Mouse (Mus musculus) stomach, postnatal 0 days (tissue): ENCODE results near the gene Ankzf1. TPM values are rescaled to one million over a fixed set of nuclear protein-coding genes. Genes with fewer than 3 reads are reported as not detected.

Source experiments
- ATAC-seq: fragments of 200-750 bp; cut with Nextera tagmentation; 2 replicates; pipeline ENCODE4 v1.8.0; 2017; ENCODE audit not compliant: low FRiP score, low TSS enrichment
- DNase-seq: peaks from one replicate; pipeline ENCODE4 v3.0.0-alpha.2; 2016; ENCODE audit warnings: low spot score
- H3K27ac ChIP-seq: fragments of 300-500 bp; sonication (generic); replicated peaks from 2 replicates; pipeline ENCODE4 v1.5.1; 2014; ENCODE audit warnings: mild to moderate bottlenecking, control low read depth
- H3K27me3 ChIP-seq: fragments of 300-500 bp; sonication (generic); 2 replicates; pipeline ENCODE4 v1.6.1; 2014; ENCODE audit warnings: low read length; ENCODE audit not compliant: control insufficient read depth, insufficient read depth
- H3K36me3 ChIP-seq: fragments of 300-500 bp; sonication (generic); 2 replicates; pipeline ENCODE4 v1.6.1; 2014; ENCODE audit warnings: low read length, mixed read lengths; ENCODE audit not compliant: control insufficient read depth, insufficient read depth
- H3K4me1 ChIP-seq: fragments of 300-500 bp; sonication (generic); replicated peaks from 2 replicates; pipeline ENCODE4 v1.6.1; 2014; ENCODE audit warnings: antibody characterized with exemption; ENCODE audit not compliant: control insufficient read depth, insufficient read depth
- H3K4me2 ChIP-seq: fragments of 300-500 bp; sonication (generic); replicated peaks from 2 replicates; pipeline ENCODE4 v1.6.1; 2014; ENCODE audit warnings: low read depth, mild to moderate bottlenecking, control low read depth, moderate library complexity
- H3K4me3 ChIP-seq: fragments of 300-500 bp; sonication (generic); 2 replicates; pipeline ENCODE4 v1.5.1; 2014; ENCODE audit warnings: low read depth, low read length, control low read depth
- H3K9ac ChIP-seq: fragments of 300-500 bp; sonication (generic); 2 replicates; pipeline ENCODE4 v1.6.1; 2014; ENCODE audit warnings: mild to moderate bottlenecking, low read length, control low read depth, mixed read lengths
- H3K9me3 ChIP-seq: fragments of 300-500 bp; sonication (generic); 2 replicates; pipeline ENCODE4 v1.6.1; 2016; ENCODE audit warnings: low read length; ENCODE audit not compliant: control insufficient read depth
- CTCF ChIP-seq: IDR thresholded peaks from 2 replicates; pipeline ENCODE4 v1.5.1; 2016; ENCODE audit warnings: antibody characterized with exemption, low read depth, mild to moderate bottlenecking, moderate library complexity
- EP300 ChIP-seq: optimal IDR thresholded peaks from 2 replicates; pipeline ENCODE3; 2016; ENCODE audit warnings: antibody characterized with exemption
- WGBS: fragments of 180-500 bp; shearing (Covaris S2); extraction: QIAGEN DNeasy Blood & Tissue Kit; methylation state at CpG from one replicate; pipeline ENCODE4 v1.1.7; 2014; 5-methylcytosine and 5-hydroxymethylcytosine counted together
- polyA plus RNA-seq: library from polyadenylated mRNA; unstranded; fragments of >200 nt; fragmentation: Nextera tagmentation; extraction: Ambion mirVana; gene quantifications from 2 replicates; pipeline ENCODE4 v1.2.1, GENCODE M21; 2015

Gene Ankzf1
- polyA plus RNA-seq, 1 experiment from 2014 or later: 12.9 TPM

- DNase-seq: no peak
- no peak overlapping the region for H3K9ac ChIP-seq
- no peak overlapping the region for H3K27ac ChIP-seq
- 72% methylated on average over 4 of the region's 4 CpGs for WGBS
- no peak for ATAC-seq
- H3K4me2 ChIP-seq: no peak overlapping the region
- no peak overlapping the region for H3K4me3 ChIP-seq
- H3K36me3 ChIP-seq: peaks cover 21% of the 10 kb centered on the region
- peaks cover 7% of the 10 kb centered on the region; the same call in 1 of the 2 replicates for H3K4me1 ChIP-seq
- H3K9me3 ChIP-seq: no peaks in the 10 kb centered on the region
- H3K27me3 ChIP-seq: no peaks in the 10 kb centered on the region
- TF ChIP-seq CTCF (peak; percentile 47), EP300 (no peak)
These were observed 9.8 kb upstream of the Ankzf1 start for GRCm38 (mm10) chr1:75182160-75182559.

- H3K36me3 ChIP-seq: peaks cover 28% of the 10 kb centered on the region
- 91% methylated on average over 11 of the region's 11 CpGs for WGBS
- TF ChIP-seq CTCF (no peak), EP300 (no peak)
- DNase-seq (no peak), ATAC-seq (no peak)
- H3K27me3 ChIP-seq: no peaks in the 10 kb centered on the region
- no peak overlapping the region for H3K27ac ChIP-seq
- H3K4me3 ChIP-seq: no peak overlapping the region
- no peak overlapping the region for H3K9ac ChIP-seq
- 0 out of 2 replicates have a peak, but pooled peaks cover 2% of the 10 kb centered on the region for H3K4me1 ChIP-seq
- no peaks in the 10 kb centered on the region for H3K9me3 ChIP-seq
- H3K4me2 ChIP-seq: no peak overlapping the region
These were observed 6.5 kb upstream of the Ankzf1 start for GRCm38 (mm10) chr1:75185495-75185894.

GRCm38 (mm10) chr1:75187126-75187525 lies 4.8 kb upstream of the Ankzf1 start:
- no peak for DNase-seq

GRCm38 (mm10) chr1:75187914-75188483 lies 4.0 kb upstream of the Ankzf1 start:
- 82% methylated on average over 2 of the region's 2 CpGs for WGBS
- Histone ChIP-seq H3K27ac (no peak overlapping the region), H3K36me3 (peaks cover 22% of the 10 kb centered on the region), H3K9me3 (no peaks in the 10 kb centered on the region), H3K27me3 (no peaks in the 10 kb centered on the region), H3K4me2 (no peak overlapping the region), H3K4me1 (peaks cover 3% of the 10 kb centered on the region; the same call in 1 of the 2 replicates), H3K4me3 (no peak overlapping the region), H3K9ac (no peak overlapping the region)
- no peak for DNase-seq
- no peak for ATAC-seq
- TF ChIP-seq CTCF (no peak), EP300 (no peak)

More at GRCm38 (mm10) chr1:75187126-75187525, 4.8 kb upstream of the Ankzf1 start:
- no peak overlapping the region for H3K4me2 ChIP-seq
- H3K9me3 ChIP-seq: no peaks in the 10 kb centered on the region
- H3K27me3 ChIP-seq: no peaks in the 10 kb centered on the region
- H3K36me3 ChIP-seq: peaks cover 28% of the 10 kb centered on the region
- TF ChIP-seq CTCF (no peak), EP300 (no peak)
- no peak for ATAC-seq
- no peak overlapping the region for H3K9ac ChIP-seq
- no peak overlapping the region for H3K4me3 ChIP-seq
- H3K4me1 ChIP-seq: peaks cover 2% of the 10 kb centered on the region; the same call in 1 of the 2 replicates
- H3K27ac ChIP-seq: no peak overlapping the region

- no peak for ATAC-seq
- TF ChIP-seq EP300 (no peak), CTCF (no peak)
- Histone ChIP-seq H3K4me3 (no peak overlapping the region), H3K4me2 (peak overlapping the region; percentile 95), H3K27me3 (no peaks in the 10 kb centered on the region), H3K9ac (peak overlapping the region; percentile 31; the same call in 1 of the 2 replicates), H3K9me3 (no peaks in the 10 kb centered on the region), H3K27ac (no peak overlapping the region), H3K36me3 (peaks cover 15% of the 10 kb centered on the region), H3K4me1 (peaks cover 6% of the 10 kb centered on the region; the same call in 1 of the 2 replicates)
- no peak for DNase-seq
- 57% methylated on average over 2 of the region's 2 CpGs for WGBS
These were observed 1.4 kb upstream of the Ankzf1 start for GRCm38 (mm10) chr1:75190577-75190976.

- DNase-seq (no peak), ATAC-seq (peak; percentile 3; the same call in 1 of the 2 replicates)
- Histone ChIP-seq H3K9ac (peak overlapping the region; percentile 92), H3K4me2 (peak overlapping the region; percentile 95), H3K27ac (peak overlapping the region; percentile 90), H3K36me3 (peaks cover 12% of the 10 kb centered on the region), H3K27me3 (no peaks in the 10 kb centered on the region), H3K4me1 (peaks cover 6% of the 10 kb centered on the region; the same call in 1 of the 2 replicates), H3K4me3 (peak overlapping the region; percentile 83), H3K9me3 (no peaks in the 10 kb centered on the region)
- 42% methylated on average over 5 of the region's 5 CpGs for WGBS
- TF ChIP-seq EP300: no peak
- no peak for TF ChIP-seq CTCF
These were observed 711 bp upstream of the Ankzf1 start for GRCm38 (mm10) chr1:75191258-75191621.
